Mouse (Mus musculus): ENCODE data around the gene Ak8. TPM values are rescaled to one million over a fixed set of nuclear protein-coding genes. Genes with fewer than 3 reads are reported as not detected.

The Ak8 gene
- polyA plus RNA-seq, 1 experiment from 2014 or later = 0.09 TPM

DNA sequence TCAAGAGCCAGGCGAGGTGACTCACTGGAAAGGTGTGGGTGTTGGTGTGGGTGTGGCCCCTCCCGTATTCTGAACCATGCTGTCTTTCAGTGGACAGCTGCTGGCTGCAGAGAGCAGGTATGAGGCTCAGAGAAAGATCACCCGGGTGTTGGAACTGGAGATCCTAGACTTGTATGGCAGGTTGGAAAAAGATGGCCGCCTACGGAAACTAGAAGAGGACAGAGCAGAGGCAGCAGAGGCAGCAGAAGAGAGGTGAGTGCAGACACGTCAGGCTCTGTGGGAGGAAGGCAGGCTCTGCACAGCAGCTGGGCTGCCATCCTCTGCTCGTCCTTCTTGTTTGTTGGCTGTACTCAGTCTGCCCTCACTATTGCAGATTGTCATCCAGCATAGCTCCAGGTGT lies 14.1 kb upstream of the Ak8 start:
- DNase-seq (ENCODE audit: low read depth, low spot score) (no peak), ATAC-seq (no peak)
- ChIA-PET CTCF (no interaction called here), POLR2A (no interaction called here)
- in situ Hi-C loops (cut with MboI; ENCODE audit: low pct_unique_long_range_greater_than_20kb) = no loop called here
- H3K27me3 ChIP-seq = no peaks in the 10 kb centered on the region
- no peak for TF ChIP-seq CTCF (IDR thresholded peaks at IDR 0.05)

DNA sequence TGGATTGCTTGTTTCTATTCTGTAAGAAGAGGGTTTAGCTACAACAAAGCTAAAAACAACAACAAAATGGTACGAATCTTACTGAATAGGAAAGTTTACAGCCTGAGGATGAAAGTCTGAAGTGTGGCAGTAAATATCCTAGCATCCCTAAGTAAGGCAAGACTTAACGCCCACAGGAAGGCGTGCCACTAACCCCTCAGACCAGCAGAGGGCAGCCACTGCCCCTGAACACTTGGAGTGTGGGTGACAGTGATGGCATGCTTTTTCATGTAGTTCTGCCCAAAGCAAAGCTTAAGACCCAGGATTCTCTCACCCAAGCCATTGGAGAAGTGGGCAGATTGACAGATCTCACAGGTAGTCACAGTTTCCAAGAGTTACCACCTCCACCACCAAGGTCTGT lies 11.5 kb upstream of the Ak8 start:
- DNase-seq (ENCODE audit: low read depth, low spot score) (no peak), ATAC-seq (no peak)
- POLR2A ChIA-PET = no interaction called here
- no peaks in the 10 kb centered on the region for H3K27me3 ChIP-seq
- CTCF ChIA-PET = interaction anchor here (1.1 to 1.8 kb wide), 2 partner anchors 13 to 22 kb away, joined by 3 to 5 read pairs; no protein-coding TSS in a partner anchor
- in situ Hi-C loops (cut with MboI; ENCODE audit: low pct_unique_long_range_greater_than_20kb) = no loop called here
- no peak for TF ChIP-seq CTCF (IDR thresholded peaks at IDR 0.05)

DNA sequence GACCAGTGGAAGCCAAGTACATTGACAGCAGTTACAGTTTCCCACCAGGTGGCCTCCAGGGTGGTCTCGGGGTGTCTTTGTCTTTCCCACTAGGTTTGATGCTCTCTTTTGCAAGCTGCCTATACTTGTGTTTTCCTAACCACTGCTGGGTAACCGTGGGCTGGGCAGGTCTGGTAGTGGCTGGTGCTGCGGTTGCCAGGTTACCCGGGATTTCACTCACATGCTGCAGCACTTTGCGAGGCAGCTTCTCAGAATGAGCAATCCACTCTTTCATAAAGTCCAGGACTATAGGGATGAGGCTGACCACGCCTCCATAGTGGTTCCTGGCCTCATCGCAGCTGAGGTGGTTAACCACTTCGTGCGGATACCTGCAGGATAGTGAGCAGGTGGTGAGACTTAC lies 7.3 kb upstream of the Ak8 start:
- DNase-seq (ENCODE audit: low read depth, low spot score) (no peak), ATAC-seq (no peak)
- ChIA-PET CTCF (no interaction called here), POLR2A (no interaction called here)
- no peak for TF ChIP-seq CTCF (IDR thresholded peaks at IDR 0.05)
- no peaks in the 10 kb centered on the region for H3K27me3 ChIP-seq
- in situ Hi-C loops (cut with MboI; ENCODE audit: low pct_unique_long_range_greater_than_20kb) = no loop called here

DNA sequence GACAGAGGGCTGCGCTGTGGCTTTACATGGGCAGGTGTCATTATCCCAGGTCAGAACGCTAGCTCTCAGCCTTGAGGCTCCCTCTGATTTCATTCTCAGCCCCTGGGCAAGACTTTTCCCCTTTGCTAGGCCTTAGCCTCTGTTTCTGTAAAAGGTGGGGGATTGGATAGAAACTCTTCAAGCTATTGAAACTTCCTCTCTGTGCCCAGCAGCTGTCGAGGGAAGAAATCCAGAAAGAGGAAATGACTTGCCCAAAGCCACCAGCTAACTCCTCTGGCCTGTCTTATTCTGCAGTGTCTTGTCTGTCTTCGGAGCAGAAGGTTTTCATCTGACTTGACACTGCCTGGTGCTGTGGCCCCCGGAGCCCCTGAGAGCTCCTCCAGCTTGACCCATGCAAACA lies 1.4 kb upstream of the Ak8 start:
- DNase-seq (ENCODE audit: low read depth, low spot score) (no peak), ATAC-seq (no peak)
- TF ChIP-seq CTCF (IDR thresholded peaks at IDR 0.05) = no peak
- POLR2A ChIA-PET = no interaction called here
- CTCF ChIA-PET = no interaction called here
- in situ Hi-C loops (cut with MboI; ENCODE audit: low pct_unique_long_range_greater_than_20kb) = no loop called here
- no peaks in the 10 kb centered on the region for H3K27me3 ChIP-seq

DNA sequence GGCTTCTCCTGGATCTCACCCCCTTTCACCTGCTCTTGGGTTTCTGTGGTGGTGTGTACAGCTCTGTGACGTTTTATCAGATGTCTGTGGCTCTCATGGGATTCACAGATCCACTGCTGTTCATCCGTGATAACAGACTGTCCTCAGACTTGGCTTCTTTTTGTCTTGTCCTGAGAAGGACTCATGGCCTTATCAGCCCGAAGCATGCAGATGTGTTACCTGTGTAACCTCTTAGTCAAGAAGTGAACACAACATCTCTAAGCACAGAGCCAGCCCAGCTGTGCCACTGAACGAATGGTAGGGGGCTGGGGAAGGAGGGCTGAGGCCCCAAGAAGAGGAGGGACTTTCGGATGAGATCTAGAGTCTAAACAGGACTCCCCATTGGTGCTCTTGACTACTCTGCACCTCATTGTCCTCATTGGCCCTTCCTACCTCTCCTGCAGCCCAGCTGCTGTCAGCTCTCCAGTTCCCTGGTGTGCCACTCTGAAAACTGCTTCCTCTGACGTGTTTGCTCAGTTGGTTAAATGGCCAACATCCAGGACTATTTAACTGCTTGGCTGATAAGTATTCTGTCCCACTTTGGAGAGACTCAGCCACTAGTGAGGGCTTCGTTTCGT lies 1.8 kb downstream of the Ak8 start:
- ATAC-seq (no peak), DNase-seq (ENCODE audit: low read depth, low spot score) (no peak)
- in situ Hi-C loops (cut with MboI; ENCODE audit: low pct_unique_long_range_greater_than_20kb) = no loop called here
- TF ChIP-seq CTCF (IDR thresholded peaks at IDR 0.05) = no peak
- POLR2A ChIA-PET = no interaction called here
- CTCF ChIA-PET = interaction anchor here (0.7 kb wide), 1 partner anchor 14 kb away, joined by 3 read pairs; no protein-coding TSS in a partner anchor
- peaks cover 9% of the 10 kb centered on the region for H3K27me3 ChIP-seq

DNA sequence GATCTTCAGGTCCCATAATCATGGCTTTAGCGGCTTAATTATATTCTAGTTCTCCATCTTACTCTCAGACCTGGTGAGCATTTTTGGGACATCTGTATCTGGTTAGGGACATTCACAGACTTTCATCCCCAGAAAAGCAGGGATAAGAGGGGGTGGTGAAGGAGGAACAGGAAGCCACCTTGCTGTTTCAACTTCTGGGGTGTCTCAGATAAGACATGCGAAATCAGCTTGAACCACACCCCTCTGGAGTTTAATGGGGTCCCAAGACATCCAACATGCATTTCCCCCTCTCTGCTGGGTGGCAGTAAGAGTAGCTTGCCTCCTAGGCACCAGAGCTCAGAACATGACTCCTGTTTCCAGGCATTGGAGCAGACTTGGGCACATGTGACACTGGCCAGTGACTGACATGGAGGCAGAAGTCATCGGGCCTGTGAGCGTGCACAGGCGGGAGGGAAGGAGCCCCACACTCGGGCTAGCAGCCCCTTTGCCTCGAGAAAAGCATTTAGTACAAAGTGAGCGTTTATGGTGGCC lies 6.2 kb downstream of the Ak8 start:
- peaks cover 9% of the 10 kb centered on the region for H3K27me3 ChIP-seq
- no peak for DNase-seq (ENCODE audit: low read depth, low spot score)
- in situ Hi-C loops (cut with MboI; ENCODE audit: low pct_unique_long_range_greater_than_20kb) = no loop called here

DNA sequence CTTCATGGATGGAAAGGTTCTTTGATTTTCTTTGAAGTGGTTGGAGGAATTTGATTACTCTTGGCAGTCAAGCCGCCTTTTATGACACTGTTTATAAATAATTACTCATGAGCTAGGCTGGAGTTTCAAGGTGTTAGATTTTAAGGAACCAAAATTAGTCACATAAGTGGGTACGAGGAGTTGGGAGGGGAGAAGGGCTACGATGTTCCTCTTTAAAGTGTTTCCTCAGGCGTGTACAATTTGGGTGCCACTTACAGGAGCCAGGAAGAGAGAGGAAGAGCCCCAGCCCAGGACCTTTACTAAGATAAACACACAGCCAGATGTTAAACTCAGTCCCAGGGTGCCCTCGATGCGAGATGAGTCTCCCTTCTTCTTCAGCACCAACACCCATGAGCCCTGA lies 6.8 kb downstream of the Ak8 start:
- POLR2A ChIA-PET = no interaction called here

More for the DNA sequence above, 6.2 kb downstream of the Ak8 start:
- no peak for ATAC-seq
- ChIA-PET CTCF (no interaction called here), POLR2A (no interaction called here)
- no peak for TF ChIP-seq CTCF (IDR thresholded peaks at IDR 0.05)

DNA sequence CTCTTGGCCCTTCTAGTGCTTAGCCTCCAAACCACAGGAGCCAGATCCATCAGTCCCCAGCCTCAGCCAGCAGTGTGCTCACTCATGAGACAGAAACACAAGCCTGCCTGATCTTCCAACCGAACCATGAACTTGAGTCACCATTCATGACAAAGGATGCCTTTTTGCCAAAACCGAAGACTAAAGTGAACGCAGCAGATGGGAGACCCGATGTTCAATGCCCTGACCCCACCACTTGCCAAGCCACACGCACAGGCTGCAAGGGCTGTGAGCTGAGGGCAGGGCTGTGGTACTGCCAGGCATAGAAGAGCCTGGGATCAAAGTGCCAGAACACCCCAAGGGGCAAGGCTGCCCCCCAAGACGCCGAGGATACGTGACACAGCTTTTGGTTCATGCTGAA lies 13.1 kb downstream of the Ak8 start:
- no peak for DNase-seq (ENCODE audit: low read depth, low spot score)
- ChIA-PET CTCF (no interaction called here), POLR2A (no interaction called here)
- TF ChIP-seq CTCF (IDR thresholded peaks at IDR 0.05) = no peak
- H3K27me3 ChIP-seq = peaks cover 5% of the 10 kb centered on the region
- no peak for ATAC-seq
- in situ Hi-C loops (cut with MboI; ENCODE audit: low pct_unique_long_range_greater_than_20kb) = no loop called here

More for the DNA sequence above, 6.8 kb downstream of the Ak8 start:
- in situ Hi-C loops (cut with MboI; ENCODE audit: low pct_unique_long_range_greater_than_20kb) = no loop called here
- ATAC-seq (no peak), DNase-seq (ENCODE audit: low read depth, low spot score) (no peak)
- CTCF ChIA-PET = no interaction called here
- peaks cover 9% of the 10 kb centered on the region for H3K27me3 ChIP-seq
- TF ChIP-seq CTCF (IDR thresholded peaks at IDR 0.05) = no peak

DNA sequence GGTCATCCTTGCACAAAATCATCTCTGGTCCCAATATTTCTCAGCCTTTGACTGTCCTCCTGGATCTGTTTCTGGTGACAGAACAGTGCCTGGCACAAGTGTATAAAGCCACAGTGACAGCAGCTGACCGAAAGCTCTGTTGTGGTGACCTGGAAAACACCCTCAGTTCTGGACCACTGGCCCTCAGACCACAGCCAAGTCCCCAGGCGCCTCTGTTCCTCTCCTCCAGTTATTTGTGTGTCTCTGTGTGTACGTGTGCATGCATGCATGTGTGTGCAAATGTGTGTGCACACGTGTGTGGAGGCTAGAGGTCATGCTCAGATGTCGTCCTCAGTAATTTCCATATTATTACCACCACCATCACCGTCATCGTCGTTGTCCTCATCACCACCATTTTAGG lies 22.5 kb downstream of the Ak8 start:
- ATAC-seq = no peak
- DNase-seq (ENCODE audit: low read depth, low spot score) = no peak
- TF ChIP-seq CTCF (IDR thresholded peaks at IDR 0.05) = no peak
- ChIA-PET CTCF (no interaction called here), POLR2A (interaction anchor here (0.6 kb wide), 1 partner anchor 251 kb away, joined by 3 read pairs; no protein-coding TSS in a partner anchor)
- in situ Hi-C loops (cut with MboI; ENCODE audit: low pct_unique_long_range_greater_than_20kb) = no loop called here
- H3K27me3 ChIP-seq = peaks cover 5% of the 10 kb centered on the region

DNA sequence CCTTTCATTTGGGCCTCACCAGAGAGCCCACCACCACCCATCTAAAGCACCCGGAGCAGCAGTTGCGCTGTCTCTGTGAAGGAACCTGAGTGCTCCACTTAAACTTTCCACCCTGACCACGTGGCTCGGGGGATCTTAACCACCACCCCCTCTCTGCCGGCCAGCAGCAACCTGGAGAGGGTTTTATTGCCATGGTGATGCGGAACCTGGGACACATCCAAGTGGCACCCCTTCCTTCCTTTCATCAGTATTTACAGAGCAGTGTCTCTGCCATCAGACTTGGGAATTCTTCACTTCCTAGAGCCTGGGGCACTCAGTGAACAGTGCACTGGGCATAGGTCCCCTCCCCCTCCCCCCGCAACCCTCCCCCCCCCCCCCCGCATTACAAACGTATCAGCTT lies 23.9 kb downstream of the Ak8 start:
- in situ Hi-C loops (cut with MboI; ENCODE audit: low pct_unique_long_range_greater_than_20kb) = no loop called here
- CTCF ChIA-PET = no interaction called here
- no peak for TF ChIP-seq CTCF (IDR thresholded peaks at IDR 0.05)
- DNase-seq (ENCODE audit: low read depth, low spot score) (no peak), ATAC-seq (no peak)
- H3K27me3 ChIP-seq = peaks cover 13% of the 10 kb centered on the region
- POLR2A ChIA-PET = no interaction called here

DNA sequence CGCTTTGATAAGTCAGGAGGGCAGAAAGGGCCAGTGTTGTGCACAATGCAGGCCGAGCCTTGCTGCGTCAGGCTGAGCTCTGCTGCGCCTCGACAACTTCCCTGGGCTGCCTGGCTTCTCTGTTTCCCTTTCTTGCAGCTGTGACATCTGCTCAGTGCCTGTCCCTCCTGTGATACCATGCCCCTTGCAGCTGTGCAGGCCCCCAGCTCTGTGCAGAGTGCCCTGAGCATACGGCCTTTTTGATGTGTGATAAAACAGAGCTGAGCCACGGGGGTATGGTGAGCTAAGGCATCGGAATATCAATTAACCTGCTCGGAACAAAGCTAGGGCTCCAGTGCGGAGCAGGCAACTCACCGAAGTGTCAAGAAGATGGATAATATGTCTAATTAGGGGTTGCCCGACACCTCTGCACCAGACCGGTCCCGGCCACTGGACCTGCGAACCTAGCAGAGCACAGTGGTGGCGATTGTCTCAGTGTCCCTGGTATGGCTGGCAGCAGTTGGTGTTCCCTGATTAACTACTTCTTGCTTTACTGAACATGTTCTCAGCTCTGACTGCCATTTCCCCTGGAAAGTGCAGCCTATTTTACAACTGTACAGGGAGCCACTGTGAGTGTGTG lies 27.9 kb downstream of the Ak8 start:
- peaks cover 19% of the 10 kb centered on the region for H3K27me3 ChIP-seq
- TF ChIP-seq CTCF (IDR thresholded peaks at IDR 0.05) = no peak
- no peak for ATAC-seq

More for the DNA sequence above, 27.9 kb downstream of the Ak8 start:
- in situ Hi-C loops (cut with MboI; ENCODE audit: low pct_unique_long_range_greater_than_20kb) = no loop called here
- ChIA-PET POLR2A (no interaction called here), CTCF (no interaction called here)
- DNase-seq (ENCODE audit: low read depth, low spot score) = no peak

Measured in Patski (cell line).